Mouse (Mus musculus) lung, adult 2 months (tissue): ENCODE measurements around the gene Il18.

ENCODE experiments used
- CTCF ChIP-seq: fragments of 200-500 bp; IDR thresholded peaks from 2 replicates; pipeline ENCODE4 v1.5.1; 2011; ENCODE audit warnings: mild to moderate bottlenecking, low read length, control low read depth; ENCODE audit not compliant: insufficient read depth
- POLR2A ChIP-seq: fragments of 200-500 bp; IDR thresholded peaks from 2 replicates; pipeline ENCODE4 v1.6.1; 2011; ENCODE audit warnings: low read depth, mild to moderate bottlenecking, control low read depth, low read length, borderline replicate concordance; ENCODE audit errors: extremely low read depth

DNA sequence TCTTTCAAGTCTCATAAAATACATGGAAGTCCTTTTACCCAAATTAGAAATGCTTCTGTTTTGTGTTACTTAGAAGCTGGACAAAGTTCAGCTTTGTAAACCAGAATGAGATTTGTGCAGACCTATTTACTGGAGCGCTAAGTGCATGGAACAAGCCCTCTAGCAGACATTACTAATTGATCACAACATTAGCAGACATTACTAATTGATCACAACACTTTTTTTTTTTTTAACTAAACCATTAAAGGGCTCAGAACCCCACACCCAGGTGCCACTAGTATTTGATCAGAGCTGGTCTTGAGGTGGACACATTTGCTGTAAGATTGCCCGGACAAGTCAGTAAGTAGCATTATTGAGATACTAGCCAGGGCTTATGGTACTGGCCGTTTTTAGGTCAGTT, 20.8 kb upstream of the Il18 start:
- TF ChIP-seq CTCF (no peak), POLR2A (no peak)
